Mouse (Mus musculus) adipocyte (in vitro differentiated cells): ENCODE data around the gene Efna5.

Source experiments
- DNase-seq: peaks from one replicate; pipeline ENCODE4 v3.0.0-alpha.2; 2016; ENCODE audit warnings: low spot score

Gene Efna5

DNA sequence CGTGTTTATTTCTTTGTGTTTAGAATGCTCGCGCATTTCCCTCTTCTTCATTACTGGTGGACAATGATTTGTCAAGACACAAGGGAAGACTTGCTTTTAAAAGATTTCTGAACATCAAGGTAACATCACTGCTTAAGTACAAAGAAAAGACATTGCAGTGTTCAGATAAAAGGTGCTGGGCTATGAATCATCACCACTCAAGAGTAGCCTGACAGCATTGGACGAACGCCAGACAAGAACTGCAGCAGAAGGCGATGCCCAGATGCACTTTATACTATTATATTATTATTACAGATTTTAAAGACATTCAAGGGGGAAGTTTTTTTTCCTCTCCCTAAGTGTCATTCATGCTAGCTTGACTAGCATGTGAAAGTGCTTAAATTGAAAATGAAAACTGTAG, 228.7 kb downstream of the Efna5 start:
- peak; percentile 12 for DNase-seq

DNA sequence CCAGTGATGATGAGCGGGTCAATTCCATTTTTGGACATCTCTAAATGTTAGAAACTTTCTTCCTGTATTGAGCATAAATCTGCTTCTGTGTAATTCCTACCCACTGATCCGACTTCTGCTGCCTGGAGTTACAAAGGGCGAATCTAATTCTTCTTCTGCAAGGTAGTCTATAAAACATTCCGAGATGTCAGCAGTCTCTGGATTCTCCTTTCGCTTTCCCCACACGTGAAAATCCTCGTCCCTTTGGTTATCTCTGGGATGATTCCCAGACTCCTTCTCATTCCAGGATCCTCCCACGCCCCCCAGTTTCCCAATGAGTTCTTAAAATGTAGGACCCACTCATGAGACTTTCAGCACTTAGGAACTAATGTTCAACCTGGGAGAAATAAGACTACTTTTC, 229.4 kb downstream of the Efna5 start:
- DNase-seq, result no peak

DNA sequence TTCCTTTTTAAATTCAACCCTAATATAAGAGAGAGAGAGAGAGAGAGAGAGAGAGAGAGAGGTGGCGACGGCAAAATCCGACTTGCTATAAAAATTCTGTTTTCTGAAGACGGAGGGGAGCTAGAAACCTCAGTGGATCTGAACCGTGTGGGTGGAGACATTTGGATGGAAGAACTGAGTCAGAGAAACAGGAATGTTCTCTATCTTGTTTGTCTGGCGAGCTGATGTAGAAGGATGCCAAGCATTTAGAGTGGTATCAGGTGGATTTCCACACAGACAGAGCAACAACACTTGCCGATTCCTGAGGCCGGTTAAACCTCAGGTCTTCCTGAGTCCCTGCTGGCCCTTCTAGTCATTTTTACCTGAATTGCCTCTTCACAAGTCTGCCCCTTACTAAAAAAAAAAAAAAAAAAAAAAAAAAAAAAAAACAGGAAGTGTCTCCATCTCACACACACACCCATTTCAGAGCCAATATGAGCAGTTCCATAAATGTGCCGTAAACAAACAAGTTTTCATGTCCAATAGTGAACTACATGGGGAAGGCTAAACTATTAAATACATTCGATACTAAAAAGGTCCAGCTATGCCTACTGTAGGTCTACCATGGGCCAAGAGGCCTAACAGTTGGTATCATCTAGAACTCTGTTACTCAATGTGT, 231.7 kb downstream of the Efna5 start:
- no peak for DNase-seq

DNA sequence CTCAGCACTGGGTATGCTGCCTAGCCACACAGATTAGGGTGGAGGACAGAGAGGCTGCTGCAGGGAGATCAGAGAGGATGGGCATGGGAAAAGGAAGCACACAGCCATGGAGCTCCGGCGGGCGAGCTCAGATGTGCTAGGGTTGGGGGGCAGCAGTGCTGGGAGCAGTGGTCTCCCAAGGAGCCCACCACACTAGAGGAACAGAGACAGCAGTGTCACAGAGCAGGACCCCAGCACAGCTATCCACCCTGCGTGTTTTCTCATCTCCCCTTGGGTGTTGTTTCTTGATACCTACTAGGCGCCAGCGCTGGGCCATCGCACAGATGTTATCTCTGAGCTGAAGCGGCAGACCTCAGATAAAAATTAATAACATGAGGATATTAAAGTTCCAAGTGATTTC, 234.3 kb downstream of the Efna5 start:
- DNase-seq, result no peak

DNA sequence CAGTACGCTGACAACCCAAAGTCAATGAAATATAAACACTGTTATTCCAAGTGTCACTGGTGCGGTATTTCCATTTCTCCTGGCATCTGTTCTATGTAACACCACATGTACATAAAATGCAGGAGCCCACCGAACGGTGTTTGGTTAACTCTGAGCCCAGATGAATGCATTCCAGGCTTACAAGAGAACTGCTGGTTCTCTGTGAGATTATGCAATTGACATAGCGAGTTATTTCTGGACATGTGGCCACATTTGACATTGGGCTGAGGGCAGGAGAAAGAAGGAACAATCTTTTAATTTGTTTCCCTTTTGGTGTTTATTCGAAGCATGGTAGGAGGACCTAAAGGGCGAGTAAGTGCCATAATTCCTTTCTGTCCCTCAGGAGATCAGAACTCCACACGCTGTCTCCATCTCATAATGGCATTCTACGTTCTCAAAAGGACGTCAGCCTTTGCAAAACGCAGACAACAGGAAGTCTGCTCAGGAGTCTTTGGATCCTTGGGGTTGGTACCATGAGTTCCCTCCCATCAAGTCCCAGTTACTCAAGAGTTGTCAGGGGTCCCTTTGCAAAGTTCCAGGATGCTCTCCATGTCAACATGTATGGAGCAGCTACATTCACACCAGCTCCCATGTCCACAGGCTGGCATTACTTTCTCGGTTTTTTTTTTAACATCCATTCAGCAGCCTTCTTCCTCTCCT, 238.5 kb downstream of the Efna5 start:
- peak; percentile 56 for DNase-seq

DNA sequence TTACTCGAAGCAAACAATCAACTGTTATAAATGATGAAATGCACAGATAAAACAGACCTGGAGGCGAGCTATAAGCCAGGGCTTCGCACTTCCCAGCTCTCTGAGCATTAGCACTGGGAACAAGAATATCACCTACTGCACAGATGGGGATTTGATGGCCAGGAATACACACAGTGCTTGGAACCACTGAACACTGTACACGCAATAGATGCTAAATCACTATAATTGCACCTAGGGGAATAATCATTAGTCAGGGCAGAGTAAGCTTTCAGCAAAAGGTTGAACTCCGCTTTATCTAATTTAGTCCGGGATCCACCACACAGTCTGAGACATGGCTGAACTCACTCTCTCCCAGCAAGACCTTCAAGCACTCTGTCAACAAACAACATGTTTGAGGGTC, 240.5 kb downstream of the Efna5 start:
- no peak for DNase-seq

DNA sequence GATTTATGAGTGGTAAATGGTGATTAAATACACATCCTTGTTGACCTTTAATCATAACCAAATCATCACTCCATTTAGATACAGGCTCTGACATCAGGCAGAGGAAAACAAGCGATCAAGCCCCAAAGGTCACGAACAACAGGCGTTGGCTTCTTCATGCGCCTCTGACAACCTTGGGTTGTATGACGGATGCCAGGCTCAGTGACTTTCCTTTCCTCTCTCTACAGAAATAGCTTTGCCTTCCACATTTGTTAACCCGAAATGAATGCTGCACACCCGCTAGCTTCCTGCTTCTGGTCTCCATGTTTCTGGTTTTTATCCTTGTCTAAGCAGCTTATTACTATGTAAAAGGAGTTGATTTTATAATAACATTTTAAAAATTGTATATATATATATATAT, 244.2 kb downstream of the Efna5 start:
- no peak for DNase-seq

DNA sequence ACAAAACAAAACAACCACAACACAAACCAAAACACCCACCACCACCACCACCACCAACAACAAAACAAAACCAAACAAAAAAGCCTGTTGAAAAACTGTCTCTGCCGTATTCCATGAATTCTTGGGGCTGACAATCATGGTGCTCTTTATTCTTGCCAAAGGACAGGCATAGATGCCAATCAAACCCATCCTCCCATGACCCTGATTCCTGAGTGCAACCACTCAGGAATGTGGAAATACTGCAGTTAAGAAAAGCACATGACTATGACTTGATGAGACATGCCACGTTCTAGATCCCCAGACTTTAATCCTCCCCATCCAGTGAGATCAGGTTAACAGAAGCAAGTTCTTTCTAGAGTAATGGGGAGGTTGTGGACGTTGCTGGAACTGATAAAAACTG, 246.2 kb downstream of the Efna5 start:
- no peak for DNase-seq

DNA sequence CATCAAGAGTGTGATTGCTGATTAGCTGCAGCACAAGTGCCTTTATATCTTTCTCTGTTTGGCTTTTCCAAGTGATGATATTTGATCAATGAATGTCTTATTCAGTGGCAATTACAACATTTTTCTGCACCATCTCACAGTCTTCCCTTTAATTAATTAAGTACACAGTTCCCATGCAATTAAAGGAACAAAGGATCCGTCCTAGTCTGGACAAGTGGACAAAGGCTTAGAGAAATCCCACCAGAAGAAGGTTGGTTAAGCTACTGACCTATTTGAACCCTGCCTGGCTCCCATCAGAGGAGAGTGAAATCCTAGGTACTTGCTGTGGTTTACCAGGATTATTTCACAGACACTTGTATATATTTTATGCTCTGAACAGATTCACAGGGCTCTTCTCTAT, 252.6 kb downstream of the Efna5 start:
- DNase-seq, result no peak

DNA sequence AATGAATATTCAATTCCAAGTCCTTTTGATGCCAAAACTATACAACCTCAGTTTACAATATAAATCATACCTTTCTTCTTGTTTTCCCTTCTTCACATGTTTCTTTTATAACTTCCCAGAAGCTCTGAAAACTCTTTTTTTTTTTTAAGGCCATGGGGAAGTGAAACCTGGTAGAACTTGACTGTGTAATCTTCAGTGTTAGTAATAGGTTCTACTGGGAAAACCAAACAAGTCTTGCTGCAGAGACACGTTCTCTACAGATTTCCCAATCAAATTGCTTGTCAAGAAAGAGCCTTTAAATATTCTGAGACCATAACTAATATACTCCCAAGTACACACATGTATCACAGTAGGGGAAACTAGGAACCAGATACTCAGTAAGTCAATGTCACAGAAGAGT, 253.6 kb downstream of the Efna5 start:
- no peak for DNase-seq

DNA sequence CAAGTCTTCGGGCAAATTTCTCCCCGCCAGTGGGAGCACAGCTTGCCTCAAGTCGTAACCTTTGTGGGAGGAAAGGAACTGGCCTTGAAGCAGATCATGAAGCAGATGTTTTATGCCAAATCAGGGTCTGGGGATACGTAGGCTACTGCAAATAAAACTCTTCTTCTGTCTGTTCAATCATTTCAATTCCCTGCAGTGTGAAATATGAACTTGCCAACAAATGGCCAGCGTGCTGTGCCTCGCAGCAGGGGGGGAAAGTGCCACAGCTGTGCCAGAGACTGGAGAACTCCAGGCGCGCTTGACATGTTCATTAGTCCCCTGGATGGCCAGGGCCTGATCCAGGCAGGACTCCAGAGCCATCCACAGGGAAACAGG, 255.5 kb downstream of the Efna5 start:
- DNase-seq, result no peak

DNA sequence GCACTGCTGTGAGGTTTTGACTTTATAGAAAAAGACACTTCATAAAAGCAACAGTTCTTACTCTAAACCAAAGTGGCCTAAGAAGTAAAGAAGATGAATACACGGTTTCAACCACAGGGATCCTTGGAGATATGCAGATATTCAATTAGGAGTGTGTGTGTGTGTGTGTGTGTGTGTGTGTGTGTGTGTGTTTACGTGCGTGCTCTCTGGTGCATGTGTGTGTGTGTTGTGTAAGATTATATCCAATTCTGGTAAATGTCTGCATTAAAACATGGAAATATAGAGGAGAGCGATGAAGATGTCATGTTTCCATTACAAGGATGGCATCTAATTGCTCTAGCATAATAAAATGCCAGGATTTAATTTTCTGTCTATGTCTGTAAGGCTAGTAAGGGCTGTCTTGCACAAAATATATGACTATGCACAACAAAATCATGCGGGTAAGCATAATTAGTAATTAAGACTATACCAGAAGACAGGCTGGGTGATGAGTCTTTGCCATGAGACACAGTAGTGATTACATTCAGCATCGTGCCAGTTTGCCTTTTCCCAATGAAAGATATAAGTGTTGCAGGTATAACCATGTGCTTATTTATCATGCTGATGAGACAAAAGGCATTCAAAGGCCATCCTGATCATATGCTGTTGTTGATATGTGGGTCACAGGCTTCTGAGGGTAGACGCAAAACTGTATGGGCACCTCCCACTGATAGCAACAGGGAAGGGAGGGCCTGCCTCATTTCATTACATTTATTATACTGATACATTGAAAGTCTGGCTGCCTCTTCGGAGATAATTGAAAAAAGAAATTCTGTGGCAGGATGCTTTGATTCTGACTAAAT, 256.1 kb downstream of the Efna5 start:
- no peak for DNase-seq

DNA sequence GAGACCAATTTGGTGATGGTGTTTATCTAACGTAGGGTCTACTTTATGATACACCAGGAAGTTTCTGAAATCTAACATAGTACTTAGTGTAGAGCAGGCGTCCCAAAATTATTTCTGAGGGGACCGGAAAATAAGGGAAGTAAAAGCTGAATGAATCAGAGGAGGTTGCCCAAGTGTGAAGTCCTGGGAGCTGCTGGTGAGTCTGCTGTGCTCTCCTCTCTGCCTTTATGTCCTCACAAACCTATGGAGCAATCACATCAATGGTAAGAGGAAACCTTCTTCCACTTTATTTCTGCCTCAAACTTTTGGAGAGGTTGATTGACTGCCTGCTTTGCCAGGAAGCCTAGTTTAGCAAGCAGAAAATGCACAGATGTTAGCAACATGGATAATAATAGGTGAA, 257.9 kb downstream of the Efna5 start:
- no peak for DNase-seq

DNA sequence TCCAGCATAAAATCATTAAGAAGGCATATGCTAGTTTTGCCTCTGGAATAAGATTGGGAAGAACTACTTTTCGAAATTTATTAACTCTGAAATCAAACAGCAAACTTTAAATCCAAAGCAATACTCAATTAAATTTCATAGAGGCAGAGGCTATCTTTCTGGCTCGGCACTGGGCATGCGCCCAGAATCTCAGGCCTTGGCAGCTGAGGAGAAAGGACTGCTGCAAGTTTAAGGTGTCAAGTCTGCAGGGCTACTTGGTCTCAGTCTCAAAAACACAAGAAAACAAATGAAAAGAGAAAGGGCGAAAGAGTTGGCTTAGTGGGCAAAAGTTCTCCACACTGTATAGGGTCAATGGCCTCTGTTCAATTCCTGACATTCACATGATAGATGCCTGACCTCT, 258.6 kb downstream of the Efna5 start:
- peak; percentile 50 for DNase-seq

DNA sequence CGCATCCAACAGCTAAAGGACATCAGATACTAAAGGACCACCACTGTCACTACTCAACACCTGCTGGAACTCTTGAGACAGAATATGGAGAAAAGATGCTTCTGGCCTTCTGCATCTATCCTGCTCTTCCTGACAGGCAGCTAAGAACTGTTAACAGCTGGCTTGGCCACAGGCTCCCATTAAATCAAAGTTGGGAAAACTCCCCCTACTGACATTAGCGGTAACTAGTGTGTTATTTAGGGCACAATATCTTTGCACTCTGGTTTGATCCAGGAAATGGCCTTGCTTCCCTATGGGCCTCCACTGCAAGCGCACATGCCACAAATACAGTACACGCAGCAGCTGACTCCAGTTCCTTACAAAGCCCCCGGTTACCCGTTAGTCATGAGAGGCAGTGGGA, 266.0 kb downstream of the Efna5 start:
- no peak for DNase-seq

DNA sequence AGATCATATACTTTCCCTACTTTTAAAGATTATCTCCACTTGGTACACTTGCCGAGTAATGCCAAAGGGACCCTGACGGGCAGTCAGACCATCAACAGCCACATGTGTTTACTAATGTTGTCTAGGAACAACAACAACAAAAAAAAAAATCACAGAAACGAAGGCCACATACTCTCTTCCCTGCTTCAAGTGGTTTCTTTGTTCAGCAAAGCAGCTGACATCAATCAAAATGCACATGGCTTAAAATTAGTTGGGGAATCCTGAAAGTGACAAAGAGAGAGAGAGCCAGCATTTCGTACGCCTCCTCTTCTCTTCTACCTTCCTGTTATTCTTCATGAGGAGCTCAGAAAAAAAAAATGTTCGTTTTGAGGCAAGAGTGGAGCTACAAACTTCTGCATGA, 266.4 kb downstream of the Efna5 start:
- no peak for DNase-seq

DNA sequence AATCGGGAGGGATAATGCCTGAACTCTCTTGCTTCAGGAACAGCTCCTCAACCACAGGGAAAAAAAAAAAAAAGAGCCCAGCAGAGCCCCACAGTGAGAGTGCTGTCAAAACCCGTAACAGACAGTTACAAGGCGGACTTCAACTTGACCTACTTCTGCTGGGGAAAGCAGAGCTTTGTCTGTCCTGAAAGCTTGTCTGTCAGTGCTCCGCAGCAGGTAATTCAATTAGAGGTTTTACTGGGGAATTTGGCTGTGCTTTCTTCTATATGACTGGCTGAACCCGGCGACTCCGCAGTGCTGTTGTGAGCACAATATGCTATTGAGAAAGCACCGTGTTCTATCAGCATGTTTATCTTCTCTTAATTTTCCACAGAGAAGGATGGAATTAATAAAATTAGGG, 266.9 kb downstream of the Efna5 start:
- no peak for DNase-seq

DNA sequence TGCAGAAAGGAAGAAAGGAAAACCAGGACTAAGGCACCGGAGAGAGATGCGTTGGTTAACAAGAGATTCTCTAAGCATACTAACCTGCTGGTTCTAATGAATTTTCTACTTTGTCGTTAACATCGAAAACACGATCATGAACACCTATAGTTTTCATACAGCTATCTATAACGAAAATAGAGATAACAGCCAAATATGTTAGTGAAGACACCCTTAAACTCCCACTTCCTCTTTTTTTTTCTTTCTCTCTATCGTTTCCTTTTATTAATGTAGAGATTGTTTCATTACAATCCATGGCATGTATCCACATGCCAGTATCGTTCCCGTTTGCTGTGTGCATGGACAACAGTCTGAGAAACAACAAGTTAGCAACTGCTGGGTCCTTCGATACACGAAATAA, 267.9 kb downstream of the Efna5 start:
- no peak for DNase-seq

DNA sequence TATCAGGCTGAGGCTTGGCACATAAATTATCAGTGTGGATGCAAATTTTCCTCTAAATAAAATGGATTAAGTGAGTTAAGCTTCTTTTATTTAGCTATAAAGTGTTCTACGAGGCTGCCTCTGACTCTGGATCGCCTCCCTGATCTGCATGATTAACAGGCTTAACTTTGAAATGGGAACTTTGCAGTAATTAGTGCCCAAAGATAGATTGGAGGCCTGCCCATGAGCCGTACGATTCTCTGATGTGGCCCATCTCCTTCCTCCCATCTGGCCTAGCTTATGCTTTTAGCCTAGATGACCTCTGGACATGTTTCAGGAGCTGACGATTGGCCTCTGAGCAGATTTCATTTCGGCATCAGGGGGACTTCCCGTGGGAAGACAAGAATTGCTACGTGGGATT, 273.0 kb downstream of the Efna5 start:
- no peak for DNase-seq

DNA sequence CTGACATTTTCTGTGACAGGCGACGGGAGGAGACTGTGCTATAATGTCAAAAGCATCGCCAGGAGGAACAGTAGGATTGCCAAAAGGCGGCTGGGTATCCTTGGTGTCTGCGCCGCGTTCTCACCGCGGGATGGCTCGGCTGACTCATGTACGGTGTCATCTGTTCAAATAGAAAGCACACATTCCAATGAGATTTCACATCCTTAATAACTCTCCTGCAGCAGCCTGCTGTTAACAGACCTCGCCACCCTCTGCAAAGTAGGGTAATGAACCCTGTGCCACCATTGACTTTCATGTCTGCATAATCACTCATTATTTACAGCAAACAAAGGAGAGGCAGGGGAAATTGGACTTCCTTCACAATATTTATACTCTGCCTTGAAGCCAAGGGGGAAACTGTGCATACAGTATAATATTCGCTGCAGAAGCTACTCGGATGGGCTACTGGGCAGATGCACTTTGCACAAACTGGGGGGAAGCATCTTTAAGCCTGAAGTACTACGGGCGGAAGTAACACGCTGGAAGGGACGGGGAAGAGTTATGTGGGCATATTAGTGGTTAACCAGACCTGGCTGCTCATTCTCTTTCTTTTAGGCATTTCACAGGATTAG, 273.7 kb downstream of the Efna5 start:
- no peak for DNase-seq

DNA sequence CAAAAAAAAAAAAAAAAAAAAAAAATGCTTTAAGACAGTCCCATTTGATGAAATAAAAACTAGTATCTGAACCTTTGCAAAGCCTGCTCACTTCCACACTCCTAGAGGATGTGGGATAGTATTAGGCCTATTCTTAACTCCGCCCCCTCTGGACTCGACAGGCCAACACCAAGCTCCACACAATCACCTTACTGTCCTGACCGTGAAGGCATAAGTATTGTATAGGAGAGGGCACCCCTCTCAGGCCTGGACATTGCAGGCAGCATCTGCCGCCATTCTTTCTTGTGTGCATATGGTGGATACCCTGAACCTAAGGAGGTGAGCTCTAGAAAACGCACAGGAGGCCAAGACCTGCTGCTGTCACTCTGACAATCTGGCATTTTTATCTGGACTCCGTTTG, 274.4 kb downstream of the Efna5 start:
- no peak for DNase-seq

DNA sequence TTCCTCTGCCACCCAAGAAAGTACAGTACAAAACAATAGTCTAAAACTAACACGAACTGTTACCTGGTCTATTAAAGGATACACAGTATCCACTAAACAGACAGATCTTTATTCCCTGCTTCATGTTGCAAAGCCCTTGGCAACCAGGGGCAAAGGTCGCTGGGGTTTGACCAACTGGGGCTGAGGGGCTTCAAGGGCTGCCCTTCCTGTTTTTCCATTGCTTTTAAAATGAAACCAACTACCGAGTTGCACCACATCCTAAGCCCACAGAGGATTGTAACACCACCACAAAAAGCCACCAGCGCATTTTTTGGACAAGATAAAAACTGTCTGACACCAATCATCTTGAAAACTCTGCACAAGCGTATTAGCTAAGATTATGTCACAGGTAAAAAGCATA, 276.8 kb downstream of the Efna5 start:
- no peak for DNase-seq

DNA sequence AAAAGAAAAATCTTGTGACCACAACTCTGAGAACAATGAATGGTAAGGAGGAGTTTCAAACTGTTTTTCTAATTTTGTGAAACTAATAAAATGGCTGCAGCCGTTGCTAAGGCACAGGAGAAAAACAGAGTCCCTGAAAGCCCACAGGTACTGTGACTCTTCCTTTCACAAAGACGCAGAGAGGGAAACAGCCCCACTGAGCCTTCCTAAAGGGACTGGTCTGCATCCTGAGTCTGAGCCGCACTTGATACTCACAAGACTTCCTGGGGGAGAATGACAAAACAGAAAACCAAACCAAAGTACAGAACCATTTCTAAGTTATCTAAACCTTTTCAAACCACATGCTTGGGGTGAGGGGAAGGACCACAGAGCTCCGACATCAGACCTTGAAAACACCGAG, 277.5 kb downstream of the Efna5 start:
- no peak for DNase-seq
